Mouse (Mus musculus) spleen, adult 2 months (tissue): ENCODE data around the gene Plch2.

Experiments used
- CTCF ChIP-seq: fragments of 200-500 bp; IDR thresholded peaks from 2 replicates; pipeline ENCODE4 v1.5.1; 2011; ENCODE audit warnings: mild to moderate bottlenecking, inconsistent platforms; ENCODE audit not compliant: insufficient read depth, insufficient read length, insufficient replicate concordance; ENCODE audit errors: extremely low read depth
- POLR2A ChIP-seq: fragments of 200-500 bp; IDR thresholded peaks from 2 replicates; pipeline ENCODE4 v1.6.1; 2011; ENCODE audit warnings: low read depth, low read length, inconsistent platforms

DNA sequence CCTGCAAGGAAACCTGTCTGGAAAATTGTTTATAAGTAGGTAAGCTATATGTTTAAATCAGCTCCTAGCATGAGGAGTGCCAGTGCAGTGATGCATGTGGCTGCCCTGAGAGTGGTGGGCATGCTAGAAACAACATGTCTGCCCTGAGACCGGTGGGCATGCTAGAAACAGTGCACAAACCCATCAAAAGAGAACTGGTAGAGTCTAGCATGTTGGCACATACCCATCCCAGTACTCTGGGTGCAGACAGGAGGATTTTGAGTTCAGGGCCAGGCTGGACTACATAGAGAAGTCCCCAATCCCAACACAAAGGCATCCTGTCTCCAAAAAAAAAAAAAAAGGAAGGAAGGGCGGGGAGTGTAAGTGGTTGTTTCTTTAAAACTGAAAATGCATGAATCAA lies 121.8 kb downstream of the Plch2 start:
- TF ChIP-seq CTCF (no peak), POLR2A (no peak)
